Comparison of ENCODE assay signal across 19 mouse cellular contexts in the genomic region with DNA sequence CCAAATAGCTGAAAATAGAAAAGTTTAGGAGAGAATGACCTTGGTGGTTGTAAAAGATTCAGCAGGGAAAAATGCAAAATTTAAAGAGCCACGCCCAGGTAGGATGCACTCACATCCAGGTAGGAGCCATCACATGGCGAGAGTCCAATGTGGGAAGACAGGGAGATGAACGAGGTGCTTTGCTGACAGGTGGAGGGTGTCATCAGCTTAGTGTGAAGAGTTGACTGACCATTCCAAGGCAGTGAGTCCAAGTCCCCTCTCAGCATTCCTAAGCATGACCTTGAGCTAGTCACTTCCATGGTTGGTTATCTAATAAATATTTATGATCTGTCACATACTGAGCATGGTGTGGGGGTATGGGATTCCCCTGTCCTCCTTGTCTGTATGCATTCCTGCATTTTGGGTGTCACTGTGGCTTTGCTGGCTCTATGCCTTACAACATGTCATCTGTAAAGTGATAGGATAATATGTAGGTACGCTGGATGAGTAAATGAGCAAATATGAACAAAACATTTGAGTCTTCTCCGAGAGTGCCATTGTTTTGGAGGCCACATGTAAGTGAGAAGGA. TPM values are rescaled to one million over a fixed set of nuclear protein-coding genes. Genes with fewer than 3 reads are reported as not detected.
"Had no signal": no experiment of that assay in that cellular context is flagged by ENCODE, and none has a peak within 500 bp of the region (broad histone marks: within the 10 kb centered on the region; RNA-seq: fewer than 3 reads in every experiment).

No protein-coding gene starts in this region.

- H3K4me3 ChIP-seq: liver, embryonic 15.5 days; lung, embryonic 15.5 days; megakaryocyte, embryonic 14.5 days; midbrain, embryonic 13.5 days; midbrain, embryonic 15.5 days; neural tube, embryonic 12.5 days; stomach, embryonic 15.5 days had no signal

- H3K4me1 ChIP-seq: neural tube, embryonic 12.5 days had no signal

- H3K9ac ChIP-seq: liver, embryonic 15.5 days; liver, postnatal 0 days; lung, embryonic 15.5 days; midbrain, embryonic 13.5 days; midbrain, embryonic 15.5 days; neural tube, embryonic 12.5 days; stomach, embryonic 15.5 days had no signal

- H3K4me2 ChIP-seq: liver, embryonic 15.5 days; midbrain, embryonic 11.5 days; midbrain, embryonic 13.5 days; midbrain, embryonic 15.5 days; neural tube, embryonic 12.5 days; stomach, embryonic 15.5 days had no signal

- H3K27me3 ChIP-seq: liver, embryonic 15.5 days; lung, embryonic 15.5 days; midbrain, embryonic 13.5 days; midbrain, embryonic 15.5 days; neural tube, embryonic 12.5 days; stomach, embryonic 15.5 days had no signal

- DNase-seq: liver, postnatal 0 days; lung, adult 2 months; lung, postnatal 10 days; retina, postnatal 1 day; right cerebral cortex, adult 18-20 months; right cerebral cortex, postnatal 25 days; right cerebral cortex, postnatal 4 days; thymus, adult 2 months; thymus, postnatal 25 days; thymus, postnatal 4 days had no signal

- H3K9me3 ChIP-seq: liver, embryonic 15.5 days; lung, embryonic 15.5 days; megakaryocyte, embryonic 14.5 days; midbrain, embryonic 13.5 days; midbrain, embryonic 15.5 days; neural tube, embryonic 12.5 days; stomach, embryonic 15.5 days had no signal

- H3K36me3 ChIP-seq: liver, embryonic 15.5 days; lung, embryonic 15.5 days; midbrain, embryonic 13.5 days; midbrain, embryonic 15.5 days; neural tube, embryonic 12.5 days; stomach, embryonic 15.5 days had no signal

- H3K27ac ChIP-seq: liver, embryonic 15.5 days; macrophage; midbrain, embryonic 13.5 days; midbrain, embryonic 15.5 days; neural tube, embryonic 12.5 days; stomach, embryonic 15.5 days had no signal

- ATAC-seq: liver, postnatal 0 days; midbrain, embryonic 13.5 days; midbrain, embryonic 15.5 days had no signal

RNA-seq across cellular contexts. Expression of gene Pdk4, which starts 51.7 kb away (rescaled TPM):
- polyA plus RNA-seq: macrophage had no signal
